Mouse (Mus musculus): ENCODE data around the gene Calcb. TPM values are rescaled to one million over a fixed set of nuclear protein-coding genes. Genes with fewer than 3 reads are reported as not detected.
A peak's percentile ranks its signal among the peaks of the same experiment; 100 is the strongest.
"Not testable (repeated sequence)": the region's sequence is repeated elsewhere in the genome, so short reads cannot be mapped to it uniquely, and the experiment has no call there.

Calcb gene
- polyA plus RNA-seq, 1 experiment from 2014 or later, result 0.97 TPM

DNA sequence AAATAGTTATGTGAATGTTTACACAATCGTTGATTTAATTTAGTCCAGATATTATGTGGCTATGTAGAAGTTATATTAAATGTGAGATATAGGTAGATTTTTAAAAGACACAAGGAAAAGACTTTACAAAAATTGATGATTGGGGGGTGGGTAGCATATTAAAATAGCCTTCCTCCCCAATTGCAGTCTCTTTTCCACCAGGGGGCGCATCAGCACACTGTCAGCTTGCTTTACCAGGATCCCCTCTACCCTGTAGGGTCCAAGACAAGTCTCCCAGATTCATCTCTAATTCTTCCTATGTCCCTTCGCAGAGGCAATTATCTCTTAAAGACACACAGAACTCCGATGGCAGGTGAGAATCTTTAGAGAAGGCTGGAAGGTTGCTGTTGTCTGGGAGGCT is 13.3 kb downstream of the Calcb start:
- ATAC-seq (ENCODE audit: borderline replicate concordance, extremely low read depth, low FRiP score, low TSS enrichment); H3K9ac ChIP-seq; H3K27ac ChIP-seq; H3K4me3 ChIP-seq; H3K27me3 ChIP-seq; H3K36me3 ChIP-seq; H3K4me2 ChIP-seq; H3K4me1 ChIP-seq; H3K9me3 ChIP-seq: not testable (repeated sequence)
- WGBS, result 32% methylated on average over 4 of the region's 4 CpGs

- no peaks in the 10 kb centered on the region for H3K36me3 ChIP-seq
- ATAC-seq (ENCODE audit: borderline replicate concordance, extremely low read depth, low FRiP score, low TSS enrichment), result no peak
- H3K27ac ChIP-seq, result no peak overlapping the region
- no peak overlapping the region for H3K9ac ChIP-seq
- 81% methylated on average over 5 of the region's 5 CpGs for WGBS
- no peaks in the 10 kb centered on the region for H3K9me3 ChIP-seq
- H3K27me3 ChIP-seq, result no peaks in the 10 kb centered on the region
- H3K4me1 ChIP-seq, result no peaks in the 10 kb centered on the region
- H3K4me2 ChIP-seq, result no peak overlapping the region
- no peak overlapping the region for H3K4me3 ChIP-seq
These were observed 17.8 kb downstream of the Calcb start for GRCm38 (mm10) chr7:114736256-114736655.

GRCm38 (mm10) chr7:114738166-114738565 is 19.7 kb downstream of the Calcb start:
- H3K4me1 ChIP-seq, result no peaks in the 10 kb centered on the region
- H3K4me2 ChIP-seq, result no peak overlapping the region
- no peaks in the 10 kb centered on the region for H3K36me3 ChIP-seq

DNA sequence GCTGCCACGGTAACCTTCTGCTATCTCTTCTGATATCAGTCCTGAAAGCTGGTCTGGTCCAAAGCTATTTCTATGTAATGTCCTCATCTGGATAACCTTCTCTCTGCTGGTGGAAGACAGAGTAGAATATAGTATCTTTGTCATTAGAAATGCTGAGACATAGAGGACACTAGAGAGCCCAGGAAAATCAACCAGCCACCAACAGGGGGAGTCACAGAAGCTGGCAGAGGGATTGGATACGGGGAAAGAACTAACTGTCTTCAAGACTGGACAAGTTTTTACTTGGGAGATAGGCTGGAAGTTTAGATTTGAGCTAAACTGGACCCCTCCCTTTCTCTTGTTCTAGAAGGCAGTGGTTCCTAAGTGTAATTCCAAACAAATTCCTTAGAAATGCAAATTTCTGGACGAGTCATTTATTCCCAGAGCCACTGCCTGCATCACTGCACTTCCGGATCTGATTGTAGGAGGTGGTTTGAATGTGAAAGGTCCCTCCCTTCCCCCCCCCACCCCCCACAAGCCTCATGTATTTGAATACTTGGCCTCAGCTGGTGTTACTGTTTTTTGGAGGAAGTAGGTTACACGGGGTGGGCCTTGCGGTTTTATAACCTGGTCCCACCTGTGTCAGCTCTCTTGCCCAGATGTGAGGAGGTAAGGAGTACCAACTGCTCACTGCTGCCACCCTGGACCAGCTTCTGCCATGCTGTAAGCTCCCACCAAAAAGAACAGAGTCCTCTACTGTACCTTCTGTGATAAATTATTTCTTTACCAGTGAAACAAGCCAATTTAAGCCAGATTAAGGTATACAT is 22.1 kb downstream of the Calcb start:
- Histone ChIP-seq H3K36me3 (no peaks in the 10 kb centered on the region), H3K27ac (no peak overlapping the region), H3K27me3 (0 out of 2 replicates have a peak, but pooled peaks cover 4% of the 10 kb centered on the region), H3K4me1 (peaks cover 1% of the 10 kb centered on the region; the same call in 1 of the 2 replicates), H3K9me3 (no peaks in the 10 kb centered on the region), H3K4me3 (no peak overlapping the region), H3K9ac (no peak overlapping the region), H3K4me2 (no peak overlapping the region)
- no peak for ATAC-seq (ENCODE audit: borderline replicate concordance, extremely low read depth, low FRiP score, low TSS enrichment)
- 55% methylated on average over 6 of the region's 6 CpGs for whole genome bisulfite sequencing

More at GRCm38 (mm10) chr7:114738166-114738565, 19.7 kb downstream of the Calcb start:
- ATAC-seq (ENCODE audit: borderline replicate concordance, extremely low read depth, low FRiP score, low TSS enrichment), result no peak
- no peak overlapping the region for H3K27ac ChIP-seq
- no peak overlapping the region for H3K9ac ChIP-seq
- no peak overlapping the region for H3K4me3 ChIP-seq
- H3K9me3 ChIP-seq, result no peaks in the 10 kb centered on the region
- H3K27me3 ChIP-seq, result no peaks in the 10 kb centered on the region

GRCm38 (mm10) chr7:114743022-114743780 is 24.8 kb downstream of the Calcb start, which contains the start of gene Insc:
Insc (plus strand) TSS chr7:114743694.
- Histone ChIP-seq H3K27ac (no peak within 1 kb of the TSS), H3K36me3 (no peaks in the 10 kb centered on the region), H3K9ac (no peak within 1 kb of the TSS), H3K4me3 (no peak within 1 kb of the TSS), H3K4me2 (no peak within 1 kb of the TSS), H3K9me3 (no peaks in the 10 kb centered on the region), H3K27me3 (0 out of 2 replicates have a peak, but pooled peaks cover 10% of the 10 kb centered on the region), H3K4me1 (peaks cover 5% of the 10 kb centered on the region; the same call in 1 of the 2 replicates)
- ATAC-seq (ENCODE audit: borderline replicate concordance, extremely low read depth, low FRiP score, low TSS enrichment), result no peak
- WGBS, result 63% methylated on average over 5 of the region's 5 CpGs

GRCm38 (mm10) chr7:114744639-114745245 is 26.3 kb downstream of the Calcb start:
- 19% methylated on average over 3 of the region's 3 CpGs for WGBS
- ATAC-seq (ENCODE audit: borderline replicate concordance, extremely low read depth, low FRiP score, low TSS enrichment), result peak; percentile 5; the same call in 1 of the 2 replicates
- no peak overlapping the region for H3K4me3 ChIP-seq
- H3K27me3 ChIP-seq, result 0 out of 2 replicates have a peak, but pooled peaks cover 10% of the 10 kb centered on the region
- peaks cover 5% of the 10 kb centered on the region; the same call in 1 of the 2 replicates for H3K4me1 ChIP-seq
- H3K27ac ChIP-seq, result no peak overlapping the region
- no peaks in the 10 kb centered on the region for H3K36me3 ChIP-seq
- no peaks in the 10 kb centered on the region for H3K9me3 ChIP-seq
- H3K9ac ChIP-seq, result no peak overlapping the region
- H3K4me2 ChIP-seq, result no peak overlapping the region; the same call in 1 of the 2 replicates

GRCm38 (mm10) chr7:114745481-114746271 is 27.2 kb downstream of the Calcb start:
- WGBS, result 5% methylated on average over 34 of the region's 34 CpGs
- ATAC-seq (ENCODE audit: borderline replicate concordance, extremely low read depth, low FRiP score, low TSS enrichment), result no peak

DNA sequence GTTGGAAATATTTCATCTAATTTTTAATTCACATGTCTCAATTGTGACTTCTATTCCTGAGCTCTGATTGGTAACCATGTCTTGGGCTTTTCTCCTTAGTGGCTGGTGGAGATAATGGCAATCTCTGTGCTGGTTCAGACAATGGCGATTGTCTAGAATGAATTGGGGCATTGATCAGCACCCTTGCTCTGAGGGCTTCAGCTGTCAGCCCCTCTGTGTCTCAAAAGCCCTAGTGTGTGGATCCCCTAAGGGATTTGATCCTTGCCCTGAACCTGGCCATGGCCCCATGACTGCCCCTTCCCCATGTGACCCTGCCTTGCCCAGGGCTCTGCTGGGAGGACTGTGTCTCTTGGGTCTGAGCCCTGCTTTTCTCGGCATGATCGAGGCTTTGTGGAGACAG is 29.2 kb downstream of the Calcb start:
- no peak overlapping the region for H3K9ac ChIP-seq
- peaks cover 5% of the 10 kb centered on the region; the same call in 1 of the 2 replicates for H3K4me1 ChIP-seq
- 74% methylated on average over 3 of the region's 3 CpGs for WGBS
- no peak overlapping the region for H3K4me2 ChIP-seq
- H3K27ac ChIP-seq, result no peak overlapping the region
- no peaks in the 10 kb centered on the region for H3K36me3 ChIP-seq
- H3K27me3 ChIP-seq, result 0 out of 2 replicates have a peak, but pooled peaks cover 10% of the 10 kb centered on the region
- H3K4me3 ChIP-seq, result no peak overlapping the region
- ATAC-seq (ENCODE audit: borderline replicate concordance, extremely low read depth, low FRiP score, low TSS enrichment), result no peak
- no peaks in the 10 kb centered on the region for H3K9me3 ChIP-seq

More at GRCm38 (mm10) chr7:114745481-114746271, 27.2 kb downstream of the Calcb start:
- H3K4me3 ChIP-seq, result peak overlapping the region; percentile 27
- peaks cover 5% of the 10 kb centered on the region; the same call in 1 of the 2 replicates for H3K4me1 ChIP-seq
- no peak overlapping the region for H3K27ac ChIP-seq
- 0 out of 2 replicates have a peak, but pooled peaks cover 10% of the 10 kb centered on the region for H3K27me3 ChIP-seq
- H3K36me3 ChIP-seq, result no peaks in the 10 kb centered on the region
- no peaks in the 10 kb centered on the region for H3K9me3 ChIP-seq
- no peak overlapping the region for H3K9ac ChIP-seq
- peak overlapping the region; percentile 66 for H3K4me2 ChIP-seq

DNA sequence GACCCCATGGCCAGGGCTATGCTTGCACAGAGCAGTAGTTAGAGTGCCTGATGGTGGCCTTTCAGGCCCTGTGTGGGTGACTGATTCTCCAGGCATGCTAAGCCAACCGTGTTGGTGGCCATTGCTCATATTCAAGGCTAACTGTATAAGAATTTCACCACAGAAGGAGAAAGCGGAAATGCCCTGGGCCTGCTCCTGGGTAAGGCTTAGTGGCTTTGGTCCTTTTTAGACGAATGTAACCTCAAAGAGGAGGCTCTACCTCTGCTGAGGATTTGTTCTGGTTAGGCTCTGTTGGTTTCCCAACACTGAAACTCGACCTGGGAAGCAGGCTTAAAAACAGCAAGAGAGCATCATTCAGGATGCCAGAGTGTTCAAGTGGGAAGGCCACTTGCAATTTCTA is 29.8 kb downstream of the Calcb start:
- peaks cover 5% of the 10 kb centered on the region; the same call in 1 of the 2 replicates for H3K4me1 ChIP-seq
- no peaks in the 10 kb centered on the region for H3K36me3 ChIP-seq
- no peak overlapping the region for H3K27ac ChIP-seq
- H3K27me3 ChIP-seq, result 0 out of 2 replicates have a peak, but pooled peaks cover 10% of the 10 kb centered on the region
- no peak overlapping the region for H3K4me3 ChIP-seq
- 66% methylated on average over 4 of the region's 4 CpGs for WGBS
- no peak overlapping the region for H3K9ac ChIP-seq
- no peak for ATAC-seq (ENCODE audit: borderline replicate concordance, extremely low read depth, low FRiP score, low TSS enrichment)
- no peaks in the 10 kb centered on the region for H3K9me3 ChIP-seq
- H3K4me2 ChIP-seq, result no peak overlapping the region

GRCm38 (mm10) chr7:114753471-114753870 is 35.0 kb downstream of the Calcb start:
- H3K9me3 ChIP-seq, result no peaks in the 10 kb centered on the region
- no peaks in the 10 kb centered on the region for H3K27me3 ChIP-seq
- WGBS, result 74% methylated on average over 2 of the region's 2 CpGs

GRCm38 (mm10) chr7:114754196-114754595 is 35.8 kb downstream of the Calcb start:
- no peaks in the 10 kb centered on the region for H3K36me3 ChIP-seq
- no peak overlapping the region for H3K4me3 ChIP-seq
- no peaks in the 10 kb centered on the region for H3K9me3 ChIP-seq
- 27% methylated on average over 1 of the region's 1 CpGs for WGBS
- no peaks in the 10 kb centered on the region for H3K4me1 ChIP-seq
- H3K4me2 ChIP-seq, result no peak overlapping the region
- H3K9ac ChIP-seq, result no peak overlapping the region
- no peaks in the 10 kb centered on the region for H3K27me3 ChIP-seq
- no peak overlapping the region for H3K27ac ChIP-seq
- ATAC-seq (ENCODE audit: borderline replicate concordance, extremely low read depth, low FRiP score, low TSS enrichment), result no peak

More at GRCm38 (mm10) chr7:114753471-114753870, 35.0 kb downstream of the Calcb start:
- Histone ChIP-seq H3K4me2 (no peak overlapping the region), H3K36me3 (no peaks in the 10 kb centered on the region), H3K4me1 (no peaks in the 10 kb centered on the region), H3K9ac (no peak overlapping the region), H3K4me3 (no peak overlapping the region), H3K27ac (no peak overlapping the region)
- ATAC-seq (ENCODE audit: borderline replicate concordance, extremely low read depth, low FRiP score, low TSS enrichment), result no peak
